Mouse (Mus musculus): ENCODE measurements at regions not wholly inside any gene's neighbourhood (a gene's known extent, or its start where the extent isn't known, plus 50 kb on each side); places are given as distances from the start of the nearest gene placed in this dataset.

GRCm38 (mm10) chr6:31066861-31067260 lies 108.0 kb upstream of the Klf14 start:
- no peak for DNase-seq (ENCODE audit: low spot score)
- ATAC-seq (replicated peaks; ENCODE audit: insufficient number of reproducible peaks, low FRiP score, low TSS enrichment, low read depth): no peak
- H3K9me3 ChIP-seq (replicated peaks; ENCODE audit: control insufficient read depth, low read length): no peaks in the 10 kb centered on the region
- H3K4me3 ChIP-seq (ENCODE audit: low read depth, low read length): no peak overlapping the region
- H3K27me3 ChIP-seq (ENCODE audit: control insufficient read depth, insufficient read depth, low read length): no peaks in the 10 kb centered on the region
- 94% methylated on average over 5 of the region's 5 CpGs for WGBS
- H3K27ac ChIP-seq (replicated peaks; ENCODE audit: low read depth, low read length): no peak overlapping the region
- H3K4me2 ChIP-seq (ENCODE audit: low read depth, low read length): no peak overlapping the region
- no peaks in the 10 kb centered on the region for H3K36me3 ChIP-seq (replicated peaks; ENCODE audit: control insufficient read depth, insufficient read depth, low read depth, low read length)
- H3K4me1 ChIP-seq (ENCODE audit: control insufficient read depth, insufficient read depth, low read length): no peaks in the 10 kb centered on the region
- no peak overlapping the region for H3K9ac ChIP-seq (replicated peaks; ENCODE audit: low read length)

DNA sequence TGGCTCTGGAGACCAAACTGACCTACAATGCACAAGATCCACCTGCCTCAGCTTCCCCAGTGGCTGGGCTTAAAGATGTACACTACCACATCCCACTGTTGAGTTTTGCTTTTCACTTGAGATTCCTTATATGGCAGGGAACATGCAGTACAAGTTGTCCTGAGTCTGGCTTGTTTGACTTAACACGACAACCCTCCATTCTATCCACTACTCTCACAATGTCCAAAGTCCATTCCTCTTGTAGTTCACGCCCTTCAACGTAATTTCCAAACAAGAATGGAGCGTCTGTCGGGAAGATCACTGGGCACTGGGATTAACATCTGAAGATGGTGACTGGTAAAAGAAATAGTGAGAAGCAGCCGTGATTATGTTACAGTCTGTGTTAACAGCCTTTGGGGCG lies 108.6 kb upstream of the Klf14 start:
- Histone ChIP-seq H3K9me3 (replicated peaks; ENCODE audit: control insufficient read depth, low read length) (no peaks in the 10 kb centered on the region), H3K4me3 (ENCODE audit: low read depth, low read length) (no peak overlapping the region), H3K27me3 (ENCODE audit: control insufficient read depth, insufficient read depth, low read length) (no peaks in the 10 kb centered on the region), H3K4me1 (ENCODE audit: control insufficient read depth, insufficient read depth, low read length) (no peaks in the 10 kb centered on the region), H3K4me2 (ENCODE audit: low read depth, low read length) (no peak overlapping the region), H3K36me3 (replicated peaks; ENCODE audit: control insufficient read depth, insufficient read depth, low read depth, low read length) (no peaks in the 10 kb centered on the region), H3K27ac (replicated peaks; ENCODE audit: low read depth, low read length) (no peak overlapping the region), H3K9ac (replicated peaks; ENCODE audit: low read length) (no peak overlapping the region)
- DNase-seq (ENCODE audit: low spot score) (no peak), ATAC-seq (replicated peaks; ENCODE audit: insufficient number of reproducible peaks, low FRiP score, low TSS enrichment, low read depth) (no peak)
- WGBS: 81% methylated on average over 7 of the region's 7 CpGs

- Histone ChIP-seq H3K9me3 (replicated peaks; ENCODE audit: control insufficient read depth, low read length) (no peaks in the 10 kb centered on the region), H3K9ac (replicated peaks; ENCODE audit: low read length) (no peak overlapping the region), H3K4me3 (ENCODE audit: low read depth, low read length) (no peak overlapping the region), H3K4me2 (ENCODE audit: low read depth, low read length) (no peak overlapping the region), H3K36me3 (replicated peaks; ENCODE audit: control insufficient read depth, insufficient read depth, low read depth, low read length) (no peaks in the 10 kb centered on the region), H3K27me3 (ENCODE audit: control insufficient read depth, insufficient read depth, low read length) (no peaks in the 10 kb centered on the region), H3K4me1 (ENCODE audit: control insufficient read depth, insufficient read depth, low read length) (no peaks in the 10 kb centered on the region), H3K27ac (replicated peaks; ENCODE audit: low read depth, low read length) (no peak overlapping the region)
- ATAC-seq (replicated peaks; ENCODE audit: insufficient number of reproducible peaks, low FRiP score, low TSS enrichment, low read depth): no peak
- WGBS: 73% methylated on average over 13 of the region's 13 CpGs
- DNase-seq (ENCODE audit: low spot score): no peak
These were observed 110.4 kb upstream of the Klf14 start for GRCm38 (mm10) chr6:31069243-31069642.

GRCm38 (mm10) chr6:31070537-31070936 lies 111.7 kb upstream of the Klf14 start:
- no peak for ATAC-seq (replicated peaks; ENCODE audit: insufficient number of reproducible peaks, low FRiP score, low TSS enrichment, low read depth)
- Histone ChIP-seq H3K9ac (replicated peaks; ENCODE audit: low read length) (no peak overlapping the region), H3K27me3 (ENCODE audit: control insufficient read depth, insufficient read depth, low read length) (no peaks in the 10 kb centered on the region), H3K4me2 (ENCODE audit: low read depth, low read length) (no peak overlapping the region), H3K36me3 (replicated peaks; ENCODE audit: control insufficient read depth, insufficient read depth, low read depth, low read length) (no peaks in the 10 kb centered on the region), H3K4me3 (ENCODE audit: low read depth, low read length) (no peak overlapping the region), H3K4me1 (ENCODE audit: control insufficient read depth, insufficient read depth, low read length) (no peaks in the 10 kb centered on the region), H3K9me3 (replicated peaks; ENCODE audit: control insufficient read depth, low read length) (no peaks in the 10 kb centered on the region), H3K27ac (replicated peaks; ENCODE audit: low read depth, low read length) (no peak overlapping the region)
- WGBS: 84% methylated on average over 6 of the region's 6 CpGs
- DNase-seq (ENCODE audit: low spot score): no peak

DNA sequence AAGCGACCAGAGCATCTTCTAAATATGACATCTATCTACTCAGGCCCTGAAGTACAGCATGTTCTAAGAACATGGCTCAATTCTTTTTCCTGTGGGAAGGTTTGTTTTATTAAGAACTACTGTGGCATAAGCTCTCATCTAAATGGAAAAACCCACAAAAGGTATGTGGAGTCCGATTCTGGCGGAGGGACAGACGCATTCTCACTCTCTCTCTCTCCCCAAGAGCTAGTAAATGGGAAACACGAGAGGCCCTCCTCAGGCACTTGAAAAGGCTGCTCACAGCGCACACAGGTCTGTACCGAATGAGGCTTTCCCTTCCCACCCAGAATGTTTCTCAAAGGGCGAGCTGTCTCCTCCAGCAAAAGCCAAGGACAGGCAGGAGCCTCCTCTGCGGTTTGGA lies 112.1 kb upstream of the Klf14 start:
- no peak overlapping the region for H3K4me2 ChIP-seq (ENCODE audit: low read depth, low read length)
- H3K9me3 ChIP-seq (replicated peaks; ENCODE audit: control insufficient read depth, low read length): no peaks in the 10 kb centered on the region
- H3K4me1 ChIP-seq (ENCODE audit: control insufficient read depth, insufficient read depth, low read length): peaks cover 1% of the 10 kb centered on the region; the same call in 1 of the 2 replicates
- 75% methylated on average over 9 of the region's 9 CpGs for WGBS
- H3K27me3 ChIP-seq (ENCODE audit: control insufficient read depth, insufficient read depth, low read length): no peaks in the 10 kb centered on the region
- no peak overlapping the region for H3K9ac ChIP-seq (replicated peaks; ENCODE audit: low read length)
- no peak for ATAC-seq (replicated peaks; ENCODE audit: insufficient number of reproducible peaks, low FRiP score, low TSS enrichment, low read depth)
- no peak for DNase-seq (ENCODE audit: low spot score)
- no peak overlapping the region for H3K4me3 ChIP-seq (ENCODE audit: low read depth, low read length)
- H3K27ac ChIP-seq (replicated peaks; ENCODE audit: low read depth, low read length): no peak overlapping the region
- H3K36me3 ChIP-seq (replicated peaks; ENCODE audit: control insufficient read depth, insufficient read depth, low read depth, low read length): no peaks in the 10 kb centered on the region

DNA sequence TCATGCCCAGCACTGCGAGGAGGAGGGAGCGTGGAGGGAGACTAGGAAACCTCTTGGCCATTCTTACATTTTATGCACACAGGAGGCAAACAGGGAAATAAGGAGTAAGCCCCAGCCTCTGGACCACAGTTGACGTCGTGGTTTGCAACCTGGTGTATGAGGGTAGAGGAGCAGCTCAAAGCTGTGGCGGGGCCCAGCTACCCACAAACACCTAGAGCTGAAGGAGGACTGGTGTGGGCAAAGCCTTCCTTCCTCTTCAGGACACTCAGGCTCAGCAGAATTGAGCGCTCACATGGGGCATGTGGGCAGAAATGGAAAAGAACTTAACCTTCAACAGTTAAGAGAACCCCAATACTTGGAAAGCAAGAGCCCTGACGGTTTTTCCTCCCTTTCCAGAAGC lies 113.2 kb upstream of the Klf14 start:
- no peaks in the 10 kb centered on the region for H3K27me3 ChIP-seq (ENCODE audit: control insufficient read depth, insufficient read depth, low read length)
- no peak overlapping the region for H3K4me2 ChIP-seq (ENCODE audit: low read depth, low read length)
- DNase-seq (ENCODE audit: low spot score) (no peak), ATAC-seq (replicated peaks; ENCODE audit: insufficient number of reproducible peaks, low FRiP score, low TSS enrichment, low read depth) (no peak)
- no peaks in the 10 kb centered on the region for H3K36me3 ChIP-seq (replicated peaks; ENCODE audit: control insufficient read depth, insufficient read depth, low read depth, low read length)
- WGBS: 82% methylated on average over 7 of the region's 7 CpGs
- no peak overlapping the region for H3K27ac ChIP-seq (replicated peaks; ENCODE audit: low read depth, low read length)
- H3K9me3 ChIP-seq (replicated peaks; ENCODE audit: control insufficient read depth, low read length): no peaks in the 10 kb centered on the region
- H3K9ac ChIP-seq (replicated peaks; ENCODE audit: low read length): no peak overlapping the region
- peaks cover 2% of the 10 kb centered on the region; the same call in 1 of the 2 replicates for H3K4me1 ChIP-seq (ENCODE audit: control insufficient read depth, insufficient read depth, low read length)
- H3K4me3 ChIP-seq (ENCODE audit: low read depth, low read length): no peak overlapping the region

- Histone ChIP-seq H3K27ac (replicated peaks; ENCODE audit: low read depth, low read length) (no peak overlapping the region), H3K9ac (replicated peaks; ENCODE audit: low read length) (no peak overlapping the region), H3K9me3 (replicated peaks; ENCODE audit: control insufficient read depth, low read length) (no peaks in the 10 kb centered on the region), H3K27me3 (ENCODE audit: control insufficient read depth, insufficient read depth, low read length) (no peaks in the 10 kb centered on the region), H3K4me3 (ENCODE audit: low read depth, low read length) (no peak overlapping the region), H3K4me2 (ENCODE audit: low read depth, low read length) (no peak overlapping the region), H3K4me1 (ENCODE audit: control insufficient read depth, insufficient read depth, low read length) (peaks cover 2% of the 10 kb centered on the region; the same call in 1 of the 2 replicates), H3K36me3 (replicated peaks; ENCODE audit: control insufficient read depth, insufficient read depth, low read depth, low read length) (no peaks in the 10 kb centered on the region)
- no peak for DNase-seq (ENCODE audit: low spot score)
- WGBS: 53% methylated on average over 5 of the region's 5 CpGs
- no peak for ATAC-seq (replicated peaks; ENCODE audit: insufficient number of reproducible peaks, low FRiP score, low TSS enrichment, low read depth)
These were observed 113.7 kb upstream of the Klf14 start for GRCm38 (mm10) chr6:31072559-31072958.

GRCm38 (mm10) chr6:31073338-31073737 lies 114.5 kb upstream of the Klf14 start:
- Histone ChIP-seq H3K27me3 (ENCODE audit: control insufficient read depth, insufficient read depth, low read length) (no peaks in the 10 kb centered on the region), H3K27ac (replicated peaks; ENCODE audit: low read depth, low read length) (no peak overlapping the region), H3K4me1 (ENCODE audit: control insufficient read depth, insufficient read depth, low read length) (peaks cover 2% of the 10 kb centered on the region; the same call in 1 of the 2 replicates), H3K9me3 (replicated peaks; ENCODE audit: control insufficient read depth, low read length) (no peaks in the 10 kb centered on the region), H3K4me2 (ENCODE audit: low read depth, low read length) (no peak overlapping the region), H3K4me3 (ENCODE audit: low read depth, low read length) (no peak overlapping the region), H3K9ac (replicated peaks; ENCODE audit: low read length) (no peak overlapping the region), H3K36me3 (replicated peaks; ENCODE audit: control insufficient read depth, insufficient read depth, low read depth, low read length) (no peaks in the 10 kb centered on the region)
- DNase-seq (ENCODE audit: low spot score) (no peak), ATAC-seq (replicated peaks; ENCODE audit: insufficient number of reproducible peaks, low FRiP score, low TSS enrichment, low read depth) (no peak)
- 83% methylated on average over 8 of the region's 8 CpGs for WGBS
